Mouse (Mus musculus): ENCODE data around the gene Klf9.

DNA sequence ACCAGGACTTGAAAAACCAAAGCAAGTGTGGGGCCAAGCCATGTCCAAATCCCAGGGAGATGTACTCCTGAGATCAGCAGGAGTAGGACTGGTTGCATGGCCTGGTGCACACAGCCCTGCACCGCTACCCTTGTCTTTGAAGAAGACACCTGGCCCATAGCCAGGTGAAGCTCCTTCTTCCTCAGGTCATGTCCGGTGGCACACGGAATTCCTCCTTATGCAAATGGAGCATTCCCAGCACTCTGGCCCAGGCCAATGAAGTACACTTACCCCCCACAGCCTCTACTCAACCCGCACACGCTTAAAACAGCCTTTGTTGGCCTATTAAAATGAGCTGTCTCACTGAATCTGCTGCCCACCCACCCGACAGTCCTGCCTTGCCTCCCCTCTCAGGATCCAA lies 50.5 kb downstream of the Klf9 start:
- TF ChIP-seq POLR2A (IDR thresholded peaks at IDR 0.05; ENCODE audit: borderline replicate concordance, control insufficient read depth, low read depth, low read length) (no peak), CTCF (IDR thresholded peaks at IDR 0.05; ENCODE audit: control insufficient read depth, insufficient read depth, low read length) (no peak)

All from bone marrow, adult 2 months (tissue).